Mouse (Mus musculus) forebrain, embryonic 16.5 days (tissue): ENCODE data around the gene Cdc40. TPM values are rescaled to one million over a fixed set of nuclear protein-coding genes. Genes with fewer than 3 reads are reported as not detected.

ENCODE experiments used
- ATAC-seq: fragments of 200-750 bp; cut with Nextera tagmentation; 2 replicates; pipeline ENCODE4 v1.8.0; 2017; ENCODE audit warnings: mild to moderate bottlenecking, moderate library complexity
- H3K27ac ChIP-seq: fragments of 300-500 bp; sonication (generic); 2 replicates; pipeline ENCODE4 v1.5.1; 2014; ENCODE audit warnings: low read length, control low read depth
- H3K27me3 ChIP-seq: fragments of 300-500 bp; sonication (generic); replicated peaks from 2 replicates; pipeline ENCODE4 v1.6.1; 2014; ENCODE audit warnings: low read length; ENCODE audit not compliant: control insufficient read depth, insufficient read depth
- H3K36me3 ChIP-seq: fragments of 300-500 bp; sonication (generic); 2 replicates; pipeline ENCODE4 v1.6.1; 2014; ENCODE audit not compliant: control insufficient read depth, insufficient read depth
- H3K4me1 ChIP-seq: fragments of 300-500 bp; sonication (generic); replicated peaks from 2 replicates; pipeline ENCODE4 v1.6.1; 2014; ENCODE audit warnings: low read length; ENCODE audit not compliant: control insufficient read depth, insufficient read depth
- H3K4me2 ChIP-seq: fragments of 300-500 bp; sonication (generic); 2 replicates; pipeline ENCODE4 v1.6.1; 2014; ENCODE audit warnings: mild to moderate bottlenecking, low read length, control low read depth
- H3K4me3 ChIP-seq: fragments of 300-500 bp; sonication (generic); replicated peaks from 2 replicates; pipeline ENCODE4 v1.5.1; 2014; ENCODE audit warnings: mild to moderate bottlenecking, low read length, control low read depth
- H3K9ac ChIP-seq: fragments of 300-500 bp; sonication (generic); replicated peaks from 2 replicates; pipeline ENCODE4 v1.6.1; 2014; ENCODE audit warnings: low read depth, low read length, control low read depth
- H3K9me3 ChIP-seq: fragments of 300-500 bp; sonication (generic); 2 replicates; pipeline ENCODE4 v1.6.1; 2016; ENCODE audit warnings: low read length; ENCODE audit not compliant: control insufficient read depth
- WGBS: fragments of 180-500 bp; shearing (Covaris S2); extraction: QIAGEN DNeasy Blood & Tissue Kit; methylation state at CpG from one replicate; pipeline ENCODE4 v1.1.7; 2014; 5-methylcytosine and 5-hydroxymethylcytosine counted together
- polyA plus RNA-seq: library from polyadenylated mRNA; unstranded; fragments of >200 nt; fragmentation: Nextera tagmentation; extraction: Ambion mirVana; gene quantifications from 2 replicates; pipeline ENCODE4 v1.2.1, GENCODE M21; 2015

Gene Cdc40
- polyA plus RNA-seq, 1 experiment from 2014 or later, result 33.6 TPM

DNA sequence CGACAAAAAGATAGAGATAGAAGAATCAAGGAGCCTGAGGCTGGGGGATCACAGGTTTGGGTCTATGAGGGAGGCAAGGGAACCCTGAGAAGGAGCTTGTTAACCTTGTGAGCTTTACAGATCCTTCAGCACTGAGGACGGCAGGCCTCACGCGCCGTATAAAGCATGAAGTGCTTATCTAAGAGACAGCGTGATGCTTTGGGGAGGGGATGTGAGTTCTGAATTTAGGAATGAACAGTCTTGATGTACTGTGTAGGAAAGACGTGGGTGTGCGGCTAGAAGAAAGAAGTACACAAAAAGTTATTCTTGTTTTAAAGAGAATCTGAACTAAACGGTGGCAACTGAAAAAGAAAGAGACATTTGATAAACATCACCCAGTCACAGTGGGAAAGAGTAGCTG lies 3.1 kb downstream of the Cdc40 start:
- no peak for ATAC-seq
- Histone ChIP-seq H3K4me3 (no peak overlapping the region), H3K27ac (no peak overlapping the region), H3K9me3 (no peaks in the 10 kb centered on the region), H3K4me2 (no peak overlapping the region), H3K27me3 (no peaks in the 10 kb centered on the region), H3K4me1 (peaks cover 14% of the 10 kb centered on the region), H3K9ac (no peak overlapping the region), H3K36me3 (no peaks in the 10 kb centered on the region)
- 93% methylated on average over 9 of the region's 9 CpGs for WGBS

DNA sequence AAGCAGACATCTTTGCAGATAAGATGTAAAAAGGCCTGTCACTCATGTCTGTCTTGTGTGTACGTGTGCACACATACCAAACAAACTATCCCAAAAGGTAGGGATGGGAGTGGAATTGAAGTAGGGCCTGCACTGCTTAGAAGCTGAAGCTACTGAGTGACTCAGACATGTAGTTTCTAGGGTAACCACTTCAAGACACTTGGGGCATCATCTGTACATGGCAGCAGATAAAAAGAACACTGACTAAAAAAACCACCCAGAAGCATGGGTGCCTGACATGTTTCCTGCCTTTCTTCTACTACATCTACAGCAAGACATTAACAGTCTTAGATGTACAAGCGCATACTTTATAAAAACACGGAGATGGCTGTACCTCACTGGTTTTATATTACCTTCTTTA lies 4.9 kb downstream of the Cdc40 start:
- Histone ChIP-seq H3K27me3 (no peaks in the 10 kb centered on the region), H3K27ac (no peak overlapping the region), H3K4me3 (no peak overlapping the region), H3K9ac (no peak overlapping the region), H3K36me3 (no peaks in the 10 kb centered on the region), H3K4me1 (peaks cover 14% of the 10 kb centered on the region), H3K4me2 (no peak overlapping the region), H3K9me3 (no peaks in the 10 kb centered on the region)
- ATAC-seq, result no peak
- WGBS, result 93% methylated on average over 3 of the region's 3 CpGs

DNA sequence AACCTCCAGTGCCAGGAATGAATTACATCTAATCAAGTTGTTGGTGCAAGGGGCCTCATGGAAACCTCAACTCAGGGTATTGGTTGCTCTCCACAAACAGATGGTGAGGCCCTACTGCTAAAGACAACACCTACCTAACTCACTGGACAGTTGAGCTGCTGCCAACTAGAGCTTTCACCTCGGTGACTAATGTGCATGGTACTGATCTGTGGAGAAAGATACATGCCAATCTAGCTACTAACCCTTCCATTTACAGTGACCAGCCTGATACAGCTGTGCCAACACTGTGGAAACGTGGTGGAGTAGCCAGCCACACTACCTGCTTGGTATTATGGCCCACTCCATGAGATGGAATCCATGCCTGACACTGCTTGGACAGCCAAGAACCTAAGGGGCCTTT lies 11.1 kb downstream of the Cdc40 start:
- Histone ChIP-seq H3K4me1 (0 out of 2 replicates have a peak, but pooled peaks cover 3% of the 10 kb centered on the region), H3K27ac (no peak overlapping the region), H3K9me3 (no peaks in the 10 kb centered on the region), H3K4me2 (no peak overlapping the region), H3K27me3 (no peaks in the 10 kb centered on the region), H3K36me3 (no peaks in the 10 kb centered on the region), H3K4me3 (no peak overlapping the region), H3K9ac (no peak overlapping the region)
- WGBS, result 73% methylated on average over 2 of the region's 2 CpGs
- ATAC-seq, result no peak

GRCm38 (mm10) chr10:40871301-40871700 lies 11.8 kb downstream of the Cdc40 start:
- 97% methylated on average over 2 of the region's 2 CpGs for WGBS
- H3K27ac ChIP-seq, result no peak overlapping the region
- H3K27me3 ChIP-seq, result no peaks in the 10 kb centered on the region
- no peak overlapping the region for H3K4me2 ChIP-seq
- H3K4me3 ChIP-seq, result no peak overlapping the region
- ATAC-seq, result no peak
- H3K9me3 ChIP-seq, result no peaks in the 10 kb centered on the region
- H3K4me1 ChIP-seq, result 0 out of 2 replicates have a peak, but pooled peaks cover 3% of the 10 kb centered on the region
- no peaks in the 10 kb centered on the region for H3K36me3 ChIP-seq
- H3K9ac ChIP-seq, result no peak overlapping the region

- no peak overlapping the region for H3K9ac ChIP-seq
- no peak overlapping the region for H3K27ac ChIP-seq
- 0 out of 2 replicates have a peak, but pooled peaks cover 3% of the 10 kb centered on the region for H3K4me1 ChIP-seq
- ATAC-seq, result no peak
- H3K4me2 ChIP-seq, result no peak overlapping the region
- WGBS, result 95% methylated on average over 2 of the region's 2 CpGs
- H3K27me3 ChIP-seq, result no peaks in the 10 kb centered on the region
- H3K4me3 ChIP-seq, result no peak overlapping the region
- H3K9me3 ChIP-seq, result no peaks in the 10 kb centered on the region
- no peaks in the 10 kb centered on the region; the same call in 1 of the 2 replicates for H3K36me3 ChIP-seq
These were observed 15.0 kb downstream of the Cdc40 start for GRCm38 (mm10) chr10:40868081-40868480.

- H3K27me3 ChIP-seq, result no peaks in the 10 kb centered on the region
- peaks cover 3% of the 10 kb centered on the region; the same call in 1 of the 2 replicates for H3K4me1 ChIP-seq
- no peak overlapping the region for H3K27ac ChIP-seq
- H3K36me3 ChIP-seq, result no peaks in the 10 kb centered on the region
- H3K4me3 ChIP-seq, result no peak overlapping the region
- H3K9me3 ChIP-seq, result no peaks in the 10 kb centered on the region
- ATAC-seq, result no peak
- H3K9ac ChIP-seq, result no peak overlapping the region
- 39% methylated on average over 8 of the region's 8 CpGs for WGBS
- H3K4me2 ChIP-seq, result no peak overlapping the region
These were observed 25.5 kb downstream of the Cdc40 start for GRCm38 (mm10) chr10:40857599-40857998.

DNA sequence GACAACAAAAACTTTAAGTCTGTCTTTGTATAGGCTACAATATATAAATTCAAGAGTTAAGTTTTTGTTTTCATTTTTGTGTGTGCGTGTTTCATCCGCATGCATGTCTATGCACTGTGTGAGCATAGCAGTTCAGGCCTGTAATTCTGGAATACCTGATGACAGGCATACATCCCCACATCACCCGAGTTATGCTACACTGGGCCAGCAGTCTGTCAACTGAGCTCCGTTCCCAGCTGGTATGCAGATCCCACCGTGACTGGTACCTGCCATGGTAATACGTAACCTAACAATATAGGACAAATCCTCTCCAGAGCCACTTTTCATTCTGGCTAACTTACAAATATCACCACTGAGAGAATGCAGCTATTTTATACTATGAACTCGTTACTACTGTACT lies 26.4 kb downstream of the Cdc40 start:
- WGBS, result 79% methylated on average over 7 of the region's 7 CpGs
- Histone ChIP-seq H3K4me3 (no peak overlapping the region), H3K27me3 (no peaks in the 10 kb centered on the region), H3K9me3 (no peaks in the 10 kb centered on the region), H3K4me1 (peaks cover 3% of the 10 kb centered on the region; the same call in 1 of the 2 replicates), H3K27ac (no peak overlapping the region), H3K4me2 (no peak overlapping the region), H3K9ac (no peak overlapping the region), H3K36me3 (no peaks in the 10 kb centered on the region)
- ATAC-seq, result no peak

DNA sequence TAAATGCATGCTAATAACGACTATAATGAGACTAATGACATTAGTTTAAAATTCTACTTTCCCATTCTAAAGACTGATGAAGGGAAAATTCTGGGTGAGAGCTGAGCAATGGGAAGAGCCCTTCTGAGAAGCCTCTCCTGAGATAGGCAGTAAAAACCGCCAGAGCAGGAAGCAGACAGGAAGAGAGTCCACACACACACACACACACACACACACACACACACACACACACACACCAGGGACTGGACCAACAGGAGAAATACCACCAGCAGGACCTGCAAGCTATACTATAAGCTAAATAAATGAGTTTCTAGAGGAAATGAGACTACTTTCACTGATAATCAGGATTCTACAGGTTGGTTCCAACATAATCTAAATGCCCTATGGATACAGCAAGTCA lies 27.5 kb downstream of the Cdc40 start:
- H3K9ac ChIP-seq, result no peak overlapping the region
- H3K4me3 ChIP-seq, result no peak overlapping the region
- H3K9me3 ChIP-seq, result no peaks in the 10 kb centered on the region
- H3K4me2 ChIP-seq, result no peak overlapping the region
- peaks cover 3% of the 10 kb centered on the region; the same call in 1 of the 2 replicates for H3K4me1 ChIP-seq
- H3K36me3 ChIP-seq, result no peaks in the 10 kb centered on the region
- no peaks in the 10 kb centered on the region for H3K27me3 ChIP-seq
- ATAC-seq, result no peak
- 72% methylated on average over 2 of the region's 2 CpGs for WGBS
- H3K27ac ChIP-seq, result no peak overlapping the region

GRCm38 (mm10) chr10:40851138-40851537 lies 32.0 kb downstream of the Cdc40 start:
- Histone ChIP-seq H3K9ac (no peak overlapping the region), H3K4me3 (no peak overlapping the region), H3K9me3 (no peaks in the 10 kb centered on the region), H3K27me3 (no peaks in the 10 kb centered on the region), H3K36me3 (peaks cover 7% of the 10 kb centered on the region; the same call in 1 of the 2 replicates), H3K4me1 (peaks cover 7% of the 10 kb centered on the region), H3K4me2 (no peak overlapping the region), H3K27ac (no peak overlapping the region)
- no peak for ATAC-seq

- Histone ChIP-seq H3K36me3 (peaks cover 7% of the 10 kb centered on the region; the same call in 1 of the 2 replicates), H3K27ac (no peak overlapping the region), H3K4me2 (no peak overlapping the region), H3K9me3 (no peaks in the 10 kb centered on the region), H3K27me3 (no peaks in the 10 kb centered on the region), H3K4me1 (peaks cover 7% of the 10 kb centered on the region), H3K9ac (no peak overlapping the region), H3K4me3 (no peak overlapping the region)
- WGBS, result 92% methylated on average over 2 of the region's 2 CpGs
- no peak for ATAC-seq
These were observed 32.5 kb downstream of the Cdc40 start for GRCm38 (mm10) chr10:40850644-40851043.
